Mouse (Mus musculus): ENCODE measurements at regions not wholly inside any gene's neighbourhood (a gene's known extent, or its start where the extent isn't known, plus 50 kb on each side); places are given as distances from the start of the nearest gene placed in this dataset.

DNA sequence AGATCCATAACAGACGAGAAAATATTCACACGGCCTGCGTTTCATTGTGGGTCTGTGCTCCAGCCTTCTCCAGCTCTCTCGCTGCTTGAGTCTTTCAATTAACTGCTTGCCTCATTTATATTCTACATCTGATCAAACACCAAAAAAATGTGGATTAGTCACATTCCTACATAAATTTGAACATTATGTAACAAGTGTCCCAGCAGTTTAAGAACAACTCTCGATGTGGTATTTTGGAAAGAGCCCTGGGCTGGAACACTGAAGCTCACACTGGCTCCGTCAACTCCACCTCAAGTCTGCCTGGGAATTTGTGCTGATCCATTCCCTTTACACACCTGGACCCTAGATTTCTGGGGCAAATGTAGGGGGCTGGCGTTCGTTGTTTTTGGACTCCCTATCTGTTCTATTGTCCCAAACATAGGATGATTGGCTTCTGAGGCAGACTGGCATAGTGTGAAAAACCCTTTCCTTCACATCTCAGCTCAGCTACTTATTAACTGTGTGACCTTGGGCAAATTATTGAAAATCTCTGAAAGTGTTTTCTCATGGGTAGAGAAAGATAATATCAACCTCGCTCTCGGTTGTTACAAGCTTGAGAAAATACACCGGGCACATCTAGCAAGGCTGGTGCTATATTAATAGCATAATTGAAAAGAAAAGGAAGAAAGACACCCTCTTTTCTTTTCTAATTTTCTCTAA is 161.0 kb upstream of the Rfx3 start:
- ATAC-seq (ENCODE audit: low FRiP score): no peak
- Histone ChIP-seq H3K4me1 (replicated peaks) (no peaks in the 10 kb centered on the region), H3K36me3 (no peaks in the 10 kb centered on the region), H3K9me3 (no peaks in the 10 kb centered on the region), H3K9ac (no peak overlapping the region), H3K27ac (no peak overlapping the region), H3K4me2 (no peak overlapping the region), H3K4me3 (no peak overlapping the region), H3K27me3 (no peaks in the 10 kb centered on the region)
- WGBS: 88% methylated on average over 11 of the region's 11 CpGs

- 88% methylated on average over 12 of the region's 12 CpGs for WGBS
- H3K9ac ChIP-seq: no peak overlapping the region
- H3K27ac ChIP-seq: no peak overlapping the region
- no peak for ATAC-seq (ENCODE audit: low FRiP score)
- H3K27me3 ChIP-seq: 0 out of 2 replicates have a peak, but pooled peaks cover 4% of the 10 kb centered on the region
- H3K9me3 ChIP-seq: no peaks in the 10 kb centered on the region
- H3K4me2 ChIP-seq: no peak overlapping the region
- peaks cover 5% of the 10 kb centered on the region; the same call in 1 of the 2 replicates for H3K4me1 ChIP-seq (replicated peaks)
- H3K36me3 ChIP-seq: no peaks in the 10 kb centered on the region
- H3K4me3 ChIP-seq: no peak overlapping the region
These were observed 156.6 kb upstream of the Rfx3 start for GRCm38 (mm10) chr19:28167451-28168165.

DNA sequence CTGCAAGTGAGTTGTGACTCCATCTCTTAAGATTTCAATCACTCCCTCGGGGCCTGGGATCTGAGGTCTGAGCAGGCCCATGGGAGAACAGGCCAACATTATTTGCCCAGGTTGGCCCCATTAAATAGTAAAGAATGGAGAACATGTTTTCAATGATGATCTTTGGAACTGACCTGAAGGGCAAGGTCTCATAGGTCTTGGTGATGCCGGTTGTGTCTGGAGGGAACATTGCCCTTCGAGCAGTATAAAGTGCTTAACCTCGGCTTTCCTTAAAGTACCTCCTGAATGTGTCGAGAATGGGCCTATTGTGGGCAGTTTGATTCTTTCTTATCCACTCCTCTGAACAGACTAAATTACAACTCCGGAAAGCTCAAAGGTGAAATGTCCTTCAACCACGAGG is 155.7 kb upstream of the Rfx3 start:
- no peak overlapping the region for H3K9ac ChIP-seq
- H3K4me2 ChIP-seq: no peak overlapping the region
- H3K9me3 ChIP-seq: no peaks in the 10 kb centered on the region
- 86% methylated on average over 7 of the region's 7 CpGs for WGBS
- H3K4me1 ChIP-seq (replicated peaks): peaks cover 5% of the 10 kb centered on the region; the same call in 1 of the 2 replicates
- no peak overlapping the region for H3K4me3 ChIP-seq
- H3K36me3 ChIP-seq: no peaks in the 10 kb centered on the region
- no peak for ATAC-seq (ENCODE audit: low FRiP score)
- H3K27ac ChIP-seq: no peak overlapping the region
- 0 out of 2 replicates have a peak, but pooled peaks cover 4% of the 10 kb centered on the region for H3K27me3 ChIP-seq

DNA sequence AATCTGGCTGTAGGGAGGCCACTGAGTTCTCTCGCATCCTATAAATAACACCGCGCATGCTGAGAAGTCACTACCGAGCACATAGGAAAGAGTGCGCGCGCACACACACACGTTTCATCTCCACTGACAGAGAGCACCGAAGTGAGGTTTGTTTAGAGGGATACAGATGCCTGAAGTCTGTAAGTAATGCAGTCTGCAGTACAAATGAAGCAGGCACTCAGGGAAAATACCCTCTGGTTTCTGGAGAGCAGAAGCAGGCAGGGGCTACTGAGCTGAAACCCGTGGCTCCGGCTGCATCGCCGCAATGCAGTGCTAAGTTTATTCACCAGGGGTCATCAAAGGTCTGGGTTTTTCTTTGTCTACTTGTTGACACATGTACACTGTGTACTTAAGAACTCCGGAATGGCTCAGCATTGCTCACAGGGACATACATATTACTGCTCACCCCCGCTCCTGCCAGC is 155.0 kb upstream of the Rfx3 start:
- 0 out of 2 replicates have a peak, but pooled peaks cover 4% of the 10 kb centered on the region for H3K27me3 ChIP-seq
- H3K4me3 ChIP-seq: no peak overlapping the region
- H3K36me3 ChIP-seq: no peaks in the 10 kb centered on the region
- 0 out of 2 replicates have a peak overlapping the region, but pooled peaks have one; percentile 30 for H3K27ac ChIP-seq
- no peaks in the 10 kb centered on the region for H3K9me3 ChIP-seq
- ATAC-seq (ENCODE audit: low FRiP score): peak; percentile 86
- no peak overlapping the region for H3K9ac ChIP-seq
- H3K4me1 ChIP-seq (replicated peaks): peaks cover 5% of the 10 kb centered on the region; the same call in 1 of the 2 replicates
- peak overlapping the region; percentile 35 for H3K4me2 ChIP-seq
- WGBS: 39% methylated on average over 15 of the region's 15 CpGs

- H3K27ac ChIP-seq: no peak overlapping the region
- no peak for ATAC-seq (ENCODE audit: low FRiP score)
- no peak overlapping the region for H3K4me2 ChIP-seq
- H3K9me3 ChIP-seq: 0 out of 2 replicates have a peak, but pooled peaks cover 3% of the 10 kb centered on the region
- H3K27me3 ChIP-seq: 0 out of 2 replicates have a peak, but pooled peaks cover 4% of the 10 kb centered on the region
- H3K36me3 ChIP-seq: no peaks in the 10 kb centered on the region
- WGBS: 84% methylated on average over 6 of the region's 6 CpGs
- peaks cover 5% of the 10 kb centered on the region; the same call in 1 of the 2 replicates for H3K4me1 ChIP-seq (replicated peaks)
- H3K4me3 ChIP-seq: no peak overlapping the region
- no peak overlapping the region for H3K9ac ChIP-seq
These were observed 152.2 kb upstream of the Rfx3 start for GRCm38 (mm10) chr19:28163195-28163594.

DNA sequence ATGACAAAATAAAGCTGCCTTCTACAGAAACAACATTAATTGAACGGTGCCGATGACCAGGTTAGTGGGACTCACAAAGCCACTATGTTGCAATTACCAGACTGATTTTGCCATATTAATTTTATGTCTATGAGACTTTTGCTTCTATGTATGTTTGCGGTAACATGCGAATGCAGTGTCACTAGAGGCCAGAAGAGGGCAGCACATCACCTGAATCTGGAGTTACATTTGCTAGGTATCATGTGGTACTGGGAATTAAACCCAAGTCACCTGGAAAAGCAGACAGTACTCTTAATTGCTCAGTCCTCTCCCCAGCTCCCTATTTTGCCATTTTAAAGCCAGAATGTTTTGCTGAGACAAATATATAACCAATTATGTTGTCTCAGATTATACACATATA is 149.6 kb upstream of the Rfx3 start:
- Histone ChIP-seq H3K36me3 (no peaks in the 10 kb centered on the region), H3K27ac (no peak overlapping the region), H3K9ac (no peak overlapping the region), H3K4me1 (replicated peaks) (no peaks in the 10 kb centered on the region), H3K27me3 (0 out of 2 replicates have a peak, but pooled peaks cover 4% of the 10 kb centered on the region), H3K9me3 (0 out of 2 replicates have a peak, but pooled peaks cover 3% of the 10 kb centered on the region), H3K4me2 (no peak overlapping the region), H3K4me3 (no peak overlapping the region)
- 76% methylated on average over 4 of the region's 4 CpGs for WGBS
- ATAC-seq (ENCODE audit: low FRiP score): no peak

DNA sequence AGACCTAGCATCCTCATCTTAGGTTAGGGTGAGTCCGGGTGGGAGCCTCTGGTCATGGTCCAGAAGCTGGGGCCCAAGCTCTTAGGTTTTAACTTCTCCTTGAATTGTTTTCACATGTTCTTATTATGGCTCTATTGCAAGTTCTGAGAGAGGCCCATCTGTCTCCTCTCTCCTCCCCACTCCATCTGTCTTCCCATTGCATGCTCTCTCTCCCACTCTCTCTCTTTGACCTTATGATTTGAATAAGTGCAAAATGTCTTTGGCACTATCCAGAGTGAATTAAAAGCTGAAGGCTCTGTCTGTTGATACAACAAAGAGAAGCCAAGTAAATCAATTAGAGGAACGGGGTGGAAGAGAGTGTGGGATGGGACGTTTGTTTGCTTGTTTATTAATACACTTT is 146.2 kb upstream of the Rfx3 start:
- no peak overlapping the region for H3K4me2 ChIP-seq
- H3K4me1 ChIP-seq (replicated peaks): no peaks in the 10 kb centered on the region
- H3K9me3 ChIP-seq: 0 out of 2 replicates have a peak, but pooled peaks cover 3% of the 10 kb centered on the region
- H3K9ac ChIP-seq: no peak overlapping the region
- no peak for ATAC-seq (ENCODE audit: low FRiP score)
- H3K4me3 ChIP-seq: no peak overlapping the region
- H3K27me3 ChIP-seq: no peaks in the 10 kb centered on the region
- no peaks in the 10 kb centered on the region for H3K36me3 ChIP-seq
- H3K27ac ChIP-seq: no peak overlapping the region
- 73% methylated on average over 3 of the region's 3 CpGs for WGBS

DNA sequence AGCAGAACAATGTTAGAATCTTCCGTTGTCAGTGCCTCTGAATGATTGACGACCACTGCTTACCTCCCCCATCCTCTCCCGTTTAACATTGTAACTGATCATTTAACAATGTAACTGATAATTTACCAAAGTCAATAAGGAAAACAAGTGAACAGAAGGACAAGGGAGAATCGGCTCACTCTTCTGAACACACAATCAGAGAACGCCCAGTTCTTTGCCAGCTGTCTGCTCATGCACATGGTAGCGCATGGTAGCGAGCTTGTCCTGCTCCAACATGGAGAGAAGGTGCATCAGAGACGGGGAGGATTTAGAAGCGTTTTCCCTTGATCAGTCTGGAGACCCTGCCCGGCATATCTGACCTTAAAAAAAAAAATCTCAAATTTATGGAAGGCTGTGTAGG is 126.6 kb upstream of the Rfx3 start:
- H3K4me1 ChIP-seq (replicated peaks): no peaks in the 10 kb centered on the region
- no peaks in the 10 kb centered on the region for H3K36me3 ChIP-seq
- H3K27me3 ChIP-seq: no peaks in the 10 kb centered on the region
- no peak overlapping the region for H3K9ac ChIP-seq
- no peak overlapping the region for H3K27ac ChIP-seq
- 81% methylated on average over 10 of the region's 10 CpGs for WGBS
- H3K4me2 ChIP-seq: no peak overlapping the region
- no peak overlapping the region for H3K4me3 ChIP-seq
- no peak for ATAC-seq (ENCODE audit: low FRiP score)
- H3K9me3 ChIP-seq: no peaks in the 10 kb centered on the region

DNA sequence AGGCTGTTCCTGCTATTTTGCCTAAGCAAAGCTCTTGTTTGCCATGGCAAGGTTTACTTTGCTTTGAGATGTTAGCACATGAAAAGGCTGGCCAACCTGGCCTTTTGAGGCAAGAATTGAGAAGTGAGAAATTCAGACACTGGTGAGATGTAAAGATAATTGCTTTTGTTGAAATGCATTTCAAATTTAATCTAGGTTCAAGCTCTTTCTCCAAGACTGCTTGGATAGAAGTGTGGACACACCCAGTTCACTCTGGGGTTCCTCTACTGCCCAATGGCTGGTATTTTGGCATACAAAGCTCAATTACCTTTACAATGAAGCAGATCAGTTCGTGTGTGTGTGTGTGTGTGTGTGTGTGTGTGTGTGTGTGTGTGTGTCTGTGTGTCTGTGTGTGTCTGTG is 123.8 kb upstream of the Rfx3 start:
- Histone ChIP-seq H3K27me3 (no peaks in the 10 kb centered on the region), H3K36me3 (no peaks in the 10 kb centered on the region), H3K9me3 (no peaks in the 10 kb centered on the region), H3K4me2 (no peak overlapping the region), H3K9ac (no peak overlapping the region), H3K4me1 (replicated peaks) (no peaks in the 10 kb centered on the region), H3K4me3 (no peak overlapping the region), H3K27ac (no peak overlapping the region)
- 17% methylated on average over 1 of the region's 1 CpGs for WGBS
- no peak for ATAC-seq (ENCODE audit: low FRiP score)

DNA sequence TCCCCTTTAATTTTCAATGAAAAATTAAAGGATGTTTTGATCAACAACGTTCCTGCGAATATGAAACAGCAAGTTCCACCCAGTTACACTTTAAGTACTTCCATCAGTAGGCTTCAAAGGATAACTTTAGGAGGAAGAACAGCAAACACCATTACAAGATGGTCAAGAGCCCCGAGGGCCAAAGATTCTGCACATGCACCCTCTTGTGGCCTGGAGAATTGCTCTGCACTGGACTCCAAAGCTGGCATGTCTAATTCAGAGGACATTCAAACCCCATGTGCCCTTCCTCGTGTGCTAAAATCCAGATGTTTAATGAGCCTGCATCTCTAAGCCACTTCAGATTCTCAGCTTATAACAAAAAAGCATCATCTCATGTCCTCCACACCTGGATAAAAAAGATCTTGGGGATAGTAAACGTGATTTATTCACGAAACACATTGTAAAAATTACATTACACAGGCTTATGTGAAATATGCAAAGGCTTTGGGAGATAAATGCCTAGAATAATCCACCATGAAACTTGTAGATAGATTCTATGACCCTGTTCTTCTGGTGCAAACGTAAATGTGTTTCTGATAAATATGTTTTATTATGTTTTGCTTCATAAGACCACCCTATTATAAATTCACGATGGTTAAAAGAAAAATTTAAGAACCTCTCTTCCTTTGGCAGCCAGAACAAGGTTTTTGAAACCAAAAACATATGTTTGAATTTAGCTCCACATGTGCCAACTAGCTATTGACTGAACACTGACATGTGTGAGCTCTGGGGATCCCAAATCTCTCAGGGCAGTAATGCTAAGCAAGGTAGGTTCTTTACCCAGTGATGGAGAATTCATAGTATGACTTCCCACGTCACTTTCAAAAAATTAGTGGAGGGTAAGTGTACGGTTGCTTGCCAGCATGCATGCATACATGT is 100.6 kb upstream of the Rfx3 start:
- Histone ChIP-seq H3K27ac (no peak overlapping the region), H3K4me1 (replicated peaks) (no peaks in the 10 kb centered on the region), H3K27me3 (no peaks in the 10 kb centered on the region), H3K9me3 (no peaks in the 10 kb centered on the region), H3K9ac (no peak overlapping the region), H3K4me3 (no peak overlapping the region), H3K36me3 (no peaks in the 10 kb centered on the region), H3K4me2 (no peak overlapping the region)
- ATAC-seq (ENCODE audit: low FRiP score): no peak
- WGBS: 83% methylated on average over 10 of the region's 10 CpGs

- Histone ChIP-seq H3K4me2 (no peak overlapping the region; the same call in 1 of the 2 replicates), H3K9me3 (no peaks in the 10 kb centered on the region), H3K4me3 (no peak overlapping the region), H3K27me3 (no peaks in the 10 kb centered on the region), H3K9ac (no peak overlapping the region), H3K36me3 (no peaks in the 10 kb centered on the region), H3K27ac (peak overlapping the region; percentile 36; the same call in 1 of the 2 replicates), H3K4me1 (replicated peaks) (peaks cover 11% of the 10 kb centered on the region)
- ATAC-seq (ENCODE audit: low FRiP score): no peak
- 21% methylated on average over 9 of the region's 9 CpGs for WGBS
These were observed 84.7 kb upstream of the Rfx3 start for GRCm38 (mm10) chr19:28095620-28096019.

DNA sequence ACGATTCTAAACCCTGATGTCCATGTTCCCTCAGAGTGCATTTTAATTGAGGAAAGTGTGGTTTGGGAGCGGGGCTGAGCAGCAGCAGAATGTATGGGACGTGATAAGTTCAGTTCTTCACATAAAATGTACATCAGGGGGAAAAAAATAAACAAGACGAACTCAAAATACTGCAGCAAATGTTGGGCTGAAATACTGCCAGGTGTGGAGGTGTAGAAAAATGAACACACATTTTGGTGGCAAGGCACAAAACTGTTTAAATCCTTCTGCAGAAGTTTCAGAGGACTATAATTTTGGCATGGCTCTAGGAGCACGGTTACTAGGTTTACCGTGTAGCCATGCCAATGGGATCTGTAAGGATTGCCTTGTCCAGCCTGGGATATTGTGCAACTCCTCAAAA is 81.3 kb upstream of the Rfx3 start:
- H3K4me1 ChIP-seq (replicated peaks): peaks cover 22% of the 10 kb centered on the region
- no peak overlapping the region for H3K27ac ChIP-seq
- no peaks in the 10 kb centered on the region for H3K9me3 ChIP-seq
- no peak overlapping the region for H3K4me2 ChIP-seq
- 88% methylated on average over 6 of the region's 6 CpGs for WGBS
- no peak for ATAC-seq (ENCODE audit: low FRiP score)
- no peak overlapping the region for H3K4me3 ChIP-seq
- H3K9ac ChIP-seq: no peak overlapping the region
- H3K36me3 ChIP-seq: no peaks in the 10 kb centered on the region
- H3K27me3 ChIP-seq: no peaks in the 10 kb centered on the region
